Mouse (Mus musculus): ENCODE measurements around the gene Atp2b2.

- no peak for TF ChIP-seq CTCF (IDR thresholded peaks at IDR 0.05; ENCODE audit: low read depth, low read length)
- TF ChIP-seq POLR2A (IDR thresholded peaks at IDR 0.05; ENCODE audit: borderline replicate concordance, low read depth, low read length) = no peak
These were observed 105.5 kb downstream of the Atp2b2 start for GRCm38 (mm10) chr6:113936811-113937508.

Measured in bone marrow macrophage, adult 2 months (primary cell).